Mouse (Mus musculus) liver, embryonic 13.5 days (tissue): ENCODE measurements at regions not wholly inside any gene's neighbourhood (a gene's known extent, or its start where the extent isn't known, plus 50 kb on each side); places are given as distances from the start of the nearest gene placed in this dataset.

Experiments used
- ATAC-seq: fragments of 200-750 bp; cut with Nextera tagmentation; 2 replicates; pipeline ENCODE4 v1.8.0; 2017; ENCODE audit warnings: low read depth, mild to moderate bottlenecking, moderate number of reproducible peaks, moderate library complexity
- DNase-seq: peaks from one replicate; pipeline ENCODE4 v3.0.0; 2022
- H3K27ac ChIP-seq: fragments of 300-500 bp; sonication (generic); 2 replicates; pipeline ENCODE4 v1.5.1; 2015; ENCODE audit warnings: moderate library complexity, mild to moderate bottlenecking, inconsistent platforms
- H3K27me3 ChIP-seq: fragments of 300-500 bp; sonication (generic); 2 replicates; pipeline ENCODE4 v1.6.1; 2015; ENCODE audit warnings: mild to moderate bottlenecking, inconsistent platforms
- H3K36me3 ChIP-seq: fragments of 300-500 bp; sonication (generic); 2 replicates; pipeline ENCODE4 v1.6.1; 2015; ENCODE audit warnings: mild to moderate bottlenecking, inconsistent platforms
- H3K4me1 ChIP-seq: fragments of 300-500 bp; sonication (generic); replicated peaks from 2 replicates; pipeline ENCODE4 v1.6.1; 2015; ENCODE audit warnings: inconsistent platforms
- H3K4me2 ChIP-seq: fragments of 300-500 bp; sonication (generic); 2 replicates; pipeline ENCODE4 v1.6.1; 2015; ENCODE audit warnings: inconsistent platforms, mild to moderate bottlenecking, moderate library complexity
- H3K4me3 ChIP-seq: fragments of 300-500 bp; sonication (generic); replicated peaks from 2 replicates; pipeline ENCODE4 v1.5.1; 2015; ENCODE audit warnings: mild to moderate bottlenecking, inconsistent platforms
- H3K9ac ChIP-seq: fragments of 300-500 bp; sonication (generic); 2 replicates; pipeline ENCODE4 v1.6.1; 2015; ENCODE audit warnings: mild to moderate bottlenecking, inconsistent platforms
- H3K9me3 ChIP-seq: fragments of 300-500 bp; sonication (generic); replicated peaks from 2 replicates; pipeline ENCODE4 v1.6.1; 2016; ENCODE audit warnings: inconsistent platforms
- WGBS: fragments of 180-500 bp; shearing (Covaris S2); methylation state at CpG from one replicate; pipeline ENCODE4 v1.1.7; 2015; ENCODE audit not compliant: insufficient replicate concordance; 5-methylcytosine and 5-hydroxymethylcytosine counted together

DNA sequence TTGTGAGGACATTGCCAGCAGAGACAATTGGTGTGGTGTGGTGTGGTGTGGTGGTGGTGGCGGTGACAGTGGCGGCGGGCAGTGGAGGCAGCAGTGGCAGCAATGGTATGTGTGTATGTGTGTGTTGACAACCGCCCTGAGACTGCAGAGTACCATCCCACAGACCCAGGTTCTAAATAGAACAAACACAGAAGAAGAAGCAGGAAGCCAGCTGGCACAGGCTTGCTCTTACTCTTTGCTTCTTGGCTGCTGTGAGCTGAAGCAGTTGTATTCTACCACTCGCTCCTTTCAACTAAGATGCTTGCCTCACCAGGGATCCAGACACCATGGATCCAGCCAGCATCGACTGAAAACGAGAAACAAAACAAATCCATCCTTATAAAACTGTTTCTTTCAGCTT lies 334.2 kb downstream of the Adgrl2 start:
- Histone ChIP-seq H3K4me3 (no peak overlapping the region), H3K27ac (no peak overlapping the region), H3K9me3 (no peaks in the 10 kb centered on the region), H3K36me3 (no peaks in the 10 kb centered on the region), H3K9ac (no peak overlapping the region), H3K4me2 (no peak overlapping the region), H3K4me1 (no peaks in the 10 kb centered on the region), H3K27me3 (no peaks in the 10 kb centered on the region)
- no peak for ATAC-seq
- WGBS = 73% methylated on average over 7 of the region's 7 CpGs
- DNase-seq = no peak

DNA sequence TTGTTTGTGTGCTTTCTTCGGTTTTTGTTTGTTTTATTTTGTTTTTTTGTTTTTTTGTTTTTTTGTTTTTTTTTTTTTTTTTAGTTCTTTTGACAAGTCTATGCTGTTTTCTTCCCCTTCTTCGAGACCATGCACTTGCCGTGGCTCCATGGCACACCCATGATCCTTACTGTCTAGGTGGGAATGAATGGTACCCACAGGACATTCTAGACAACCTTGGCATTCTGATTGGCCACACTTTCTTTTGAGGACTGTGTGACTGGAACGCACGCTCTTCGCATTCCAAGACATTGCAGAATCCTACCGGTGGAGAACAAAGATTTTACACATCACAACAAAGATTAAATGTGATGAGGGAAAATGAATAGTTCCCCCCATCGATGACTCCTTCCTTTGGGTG lies 340.1 kb downstream of the Adgrl2 start:
- Histone ChIP-seq H3K4me3 (no peak overlapping the region), H3K4me1 (no peaks in the 10 kb centered on the region), H3K4me2 (no peak overlapping the region), H3K9ac (no peak overlapping the region), H3K27ac (no peak overlapping the region), H3K9me3 (no peaks in the 10 kb centered on the region), H3K27me3 (no peaks in the 10 kb centered on the region), H3K36me3 (no peaks in the 10 kb centered on the region)
- WGBS = 79% methylated on average over 8 of the region's 8 CpGs
- no peak for ATAC-seq
- DNase-seq = no peak

DNA sequence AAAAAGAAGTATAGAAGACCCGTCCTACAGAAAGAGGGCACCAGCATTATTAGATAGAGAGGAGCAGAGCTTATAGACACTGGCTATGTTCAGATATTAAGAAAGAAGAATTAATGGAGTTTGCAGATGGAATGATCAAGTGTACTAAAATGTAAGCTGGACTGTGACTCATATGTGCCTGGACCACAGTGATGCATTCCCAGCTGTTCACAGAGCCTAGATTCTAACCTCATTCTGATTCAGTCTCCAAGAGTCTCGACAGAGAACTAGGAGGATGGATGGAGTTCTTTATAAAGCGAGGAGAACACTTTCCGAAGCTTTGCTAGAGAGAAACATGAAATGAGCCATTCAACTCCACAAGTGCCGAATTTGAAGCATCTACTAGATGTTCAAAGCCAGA lies 345.4 kb downstream of the Adgrl2 start:
- no peak overlapping the region for H3K9ac ChIP-seq
- no peaks in the 10 kb centered on the region for H3K27me3 ChIP-seq
- no peaks in the 10 kb centered on the region for H3K4me1 ChIP-seq
- no peak overlapping the region for H3K4me3 ChIP-seq
- no peak overlapping the region for H3K27ac ChIP-seq
- no peak for DNase-seq
- H3K4me2 ChIP-seq = no peak overlapping the region
- H3K36me3 ChIP-seq = no peaks in the 10 kb centered on the region
- 0 out of 2 replicates have a peak, but pooled peaks cover 3% of the 10 kb centered on the region for H3K9me3 ChIP-seq
- ATAC-seq = no peak
- WGBS = 64% methylated on average over 5 of the region's 5 CpGs

DNA sequence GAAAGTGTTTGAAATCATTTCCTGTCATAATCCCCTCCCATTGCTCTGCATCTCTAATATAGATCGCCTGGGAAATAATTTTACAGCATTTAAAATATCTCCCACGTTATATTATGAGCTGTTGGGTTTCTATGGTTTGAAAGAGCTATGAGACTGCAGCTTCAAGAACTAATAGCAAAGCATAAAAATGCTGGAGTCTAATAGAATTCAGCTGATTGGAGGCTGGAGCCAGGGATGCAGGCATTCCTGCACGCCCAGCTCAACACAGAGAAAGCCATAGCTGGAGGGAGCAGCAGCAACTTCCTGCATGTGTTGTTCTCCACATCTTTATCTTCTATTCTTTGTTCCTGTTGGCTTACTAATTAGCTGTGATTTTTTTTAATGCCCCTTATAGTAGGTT lies 348.8 kb downstream of the Adgrl2 start:
- Histone ChIP-seq H3K9ac (no peak overlapping the region), H3K4me3 (no peak overlapping the region), H3K36me3 (no peaks in the 10 kb centered on the region), H3K27ac (no peak overlapping the region), H3K4me1 (no peaks in the 10 kb centered on the region), H3K9me3 (0 out of 2 replicates have a peak, but pooled peaks cover 3% of the 10 kb centered on the region), H3K27me3 (no peaks in the 10 kb centered on the region), H3K4me2 (no peak overlapping the region)
- DNase-seq (no peak), ATAC-seq (no peak)
- WGBS = 66% methylated on average over 3 of the region's 3 CpGs

DNA sequence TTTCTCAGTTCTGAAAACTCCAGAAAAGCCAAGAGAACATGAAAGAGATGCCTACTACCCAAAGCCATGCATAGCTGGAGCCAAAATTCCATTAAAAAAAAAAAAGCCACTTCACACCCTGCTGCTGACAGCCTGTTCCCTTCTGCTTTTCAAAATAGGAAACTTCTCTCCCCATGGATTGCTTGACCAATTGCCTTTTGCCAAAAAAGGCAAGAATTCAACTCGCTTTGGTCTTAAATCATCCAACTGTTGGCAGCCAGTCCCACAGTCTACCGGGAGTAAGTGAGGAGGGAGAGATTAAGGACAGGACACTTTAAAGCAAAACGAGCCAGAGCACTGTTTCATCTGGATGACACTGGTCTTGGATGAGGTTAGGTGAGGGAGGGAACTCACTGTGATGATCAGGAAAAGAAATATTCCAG lies 349.7 kb downstream of the Adgrl2 start:
- Histone ChIP-seq H3K27ac (no peak overlapping the region), H3K9me3 (0 out of 2 replicates have a peak, but pooled peaks cover 3% of the 10 kb centered on the region), H3K27me3 (no peaks in the 10 kb centered on the region), H3K4me1 (no peaks in the 10 kb centered on the region), H3K4me3 (no peak overlapping the region), H3K9ac (no peak overlapping the region), H3K36me3 (no peaks in the 10 kb centered on the region), H3K4me2 (no peak overlapping the region)
- no peak for ATAC-seq
- 36% methylated on average over 3 of the region's 3 CpGs for WGBS
- DNase-seq = no peak

DNA sequence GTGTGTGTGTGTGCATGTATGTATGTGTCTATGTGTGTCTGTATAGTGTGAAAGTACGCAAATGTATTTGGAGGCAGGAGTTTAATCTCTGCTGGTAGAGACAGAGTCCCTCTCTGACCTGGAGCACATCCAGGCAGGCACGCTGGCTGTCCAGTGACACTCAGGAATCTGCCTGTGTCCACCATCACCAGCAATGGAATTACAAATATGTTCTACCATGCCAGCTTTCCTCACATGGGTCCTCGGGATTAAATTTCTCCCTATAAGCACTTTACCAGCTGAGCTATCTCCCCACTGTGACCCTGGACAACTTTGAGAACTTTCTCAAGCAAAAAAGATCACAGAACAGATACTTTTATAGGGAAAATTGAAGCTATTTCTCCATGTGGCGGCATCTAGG lies 355.3 kb downstream of the Adgrl2 start:
- Histone ChIP-seq H3K4me3 (no peak overlapping the region), H3K27me3 (no peaks in the 10 kb centered on the region), H3K4me2 (no peak overlapping the region), H3K9me3 (0 out of 2 replicates have a peak, but pooled peaks cover 1% of the 10 kb centered on the region), H3K36me3 (no peaks in the 10 kb centered on the region), H3K4me1 (no peaks in the 10 kb centered on the region), H3K9ac (no peak overlapping the region), H3K27ac (no peak overlapping the region)
- DNase-seq (no peak), ATAC-seq (no peak)
- WGBS = 61% methylated on average over 4 of the region's 4 CpGs

DNA sequence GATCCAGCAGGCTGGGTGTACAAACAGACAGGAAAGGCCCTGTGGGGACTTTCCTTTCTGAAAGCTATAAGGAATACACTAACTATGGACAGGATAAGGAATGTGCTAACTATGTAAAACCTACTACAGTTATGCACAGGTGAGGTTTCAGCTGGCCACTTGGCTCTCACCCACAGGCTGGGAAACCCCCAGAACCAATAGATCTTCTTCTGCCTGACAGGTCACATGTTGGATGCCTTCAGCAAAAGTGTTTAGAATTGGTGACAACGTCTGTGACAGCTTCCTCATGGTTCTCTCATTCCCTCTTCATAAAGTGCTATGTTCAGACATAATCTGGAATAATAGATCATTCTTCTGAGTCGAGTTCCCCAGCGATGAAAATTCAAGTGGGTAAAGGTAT lies 356.0 kb downstream of the Adgrl2 start:
- no peak for DNase-seq
- H3K9ac ChIP-seq = no peak overlapping the region
- no peaks in the 10 kb centered on the region for H3K9me3 ChIP-seq
- WGBS = 47% methylated on average over 3 of the region's 3 CpGs
- H3K4me1 ChIP-seq = no peaks in the 10 kb centered on the region
- H3K36me3 ChIP-seq = no peaks in the 10 kb centered on the region
- ATAC-seq = no peak
- H3K4me2 ChIP-seq = no peak overlapping the region
- no peak overlapping the region for H3K27ac ChIP-seq
- no peak overlapping the region for H3K4me3 ChIP-seq
- H3K27me3 ChIP-seq = no peaks in the 10 kb centered on the region

DNA sequence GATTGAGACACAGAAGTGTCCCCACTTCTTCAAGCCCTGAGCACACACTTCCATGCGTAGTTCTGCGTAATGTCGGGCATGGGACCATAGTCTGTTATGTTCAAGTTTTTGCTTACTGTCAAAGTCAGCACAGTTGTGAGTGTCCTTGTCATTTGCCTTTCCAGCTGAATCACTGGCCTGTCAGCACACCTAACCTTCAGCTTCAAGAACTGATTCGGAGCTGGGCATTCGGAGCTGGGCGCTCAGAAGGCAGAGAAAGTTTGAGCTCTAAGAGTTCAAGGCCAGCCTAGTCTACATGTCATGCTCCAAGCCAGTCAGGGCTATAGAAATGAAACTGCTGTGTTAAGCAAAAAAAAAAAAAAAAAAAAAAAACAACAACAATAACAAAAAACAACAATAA lies 357.1 kb downstream of the Adgrl2 start:
- Histone ChIP-seq H3K27ac (no peak overlapping the region), H3K36me3 (no peaks in the 10 kb centered on the region), H3K4me1 (no peaks in the 10 kb centered on the region), H3K27me3 (no peaks in the 10 kb centered on the region), H3K4me3 (no peak overlapping the region), H3K9me3 (no peaks in the 10 kb centered on the region), H3K9ac (no peak overlapping the region), H3K4me2 (no peak overlapping the region)
- ATAC-seq (no peak), DNase-seq (no peak)
- 87% methylated on average over 6 of the region's 6 CpGs for WGBS

DNA sequence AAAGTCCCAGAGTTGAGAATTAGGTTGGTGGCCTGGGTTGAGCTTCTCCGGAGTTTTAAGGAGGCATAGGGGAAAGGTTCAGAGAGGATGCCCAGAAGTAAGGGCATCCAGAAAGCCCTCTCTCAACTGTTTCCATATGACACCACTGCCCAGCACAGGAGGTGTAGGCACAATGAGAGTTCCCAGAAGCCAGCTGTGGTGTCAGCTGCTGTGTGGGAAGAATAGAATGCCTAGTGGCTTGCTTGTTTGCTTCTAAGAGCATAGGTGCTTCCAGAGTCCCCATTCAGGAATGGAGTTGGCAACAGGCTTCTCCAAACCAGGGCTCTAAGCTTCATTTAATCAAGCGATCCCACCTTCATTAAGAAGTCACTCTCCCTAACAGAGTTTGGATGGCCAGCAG lies 357.9 kb downstream of the Adgrl2 start:
- no peak for ATAC-seq
- 69% methylated on average over 2 of the region's 2 CpGs for WGBS
- H3K27me3 ChIP-seq = no peaks in the 10 kb centered on the region

DNA sequence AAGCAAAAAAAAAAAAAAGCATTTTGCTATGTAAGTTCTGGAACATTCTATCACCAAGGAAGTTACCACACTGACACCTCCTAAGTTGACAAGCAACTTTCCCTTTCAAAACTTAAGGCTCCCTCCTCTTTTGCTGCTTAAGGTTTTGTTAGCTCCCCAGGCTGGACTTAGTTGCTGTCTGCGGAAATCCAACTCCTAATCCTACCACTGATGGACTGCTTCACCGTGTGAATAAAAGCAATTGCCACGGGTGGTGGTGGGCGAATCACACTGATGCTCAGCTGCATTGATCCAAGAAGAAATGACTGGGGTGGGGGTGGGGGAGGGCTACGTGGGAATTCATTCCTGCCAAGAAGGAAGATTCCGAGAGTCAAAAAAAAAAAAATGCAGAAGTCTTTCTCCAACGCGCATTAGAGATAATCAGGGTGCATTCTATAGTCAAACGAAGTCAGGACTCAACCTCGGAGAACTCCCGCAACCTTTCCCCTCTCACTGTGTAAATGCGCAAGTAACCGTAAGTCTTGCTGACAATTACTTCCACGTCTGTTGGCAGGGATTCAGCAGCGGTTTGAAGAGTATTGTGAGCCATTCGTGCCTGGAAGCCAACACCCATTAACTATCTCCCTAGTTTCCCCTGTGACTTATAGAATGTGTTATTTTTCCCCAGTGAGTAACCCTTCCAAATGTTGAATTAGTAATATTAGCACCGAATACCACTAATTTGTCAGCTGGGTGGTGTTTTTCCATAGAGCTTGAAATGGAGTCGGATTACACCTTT lies 358.8 kb downstream of the Adgrl2 start:
- ATAC-seq = no peak
- no peaks in the 10 kb centered on the region for H3K4me1 ChIP-seq
- H3K9me3 ChIP-seq = no peaks in the 10 kb centered on the region
- no peaks in the 10 kb centered on the region for H3K27me3 ChIP-seq
- no peak overlapping the region for H3K4me2 ChIP-seq
- H3K27ac ChIP-seq = no peak overlapping the region
- H3K4me3 ChIP-seq = no peak overlapping the region
- WGBS = 67% methylated on average over 18 of the region's 18 CpGs
- H3K9ac ChIP-seq = no peak overlapping the region
- no peaks in the 10 kb centered on the region for H3K36me3 ChIP-seq
- DNase-seq = no peak

More for the DNA sequence above, 357.9 kb downstream of the Adgrl2 start:
- no peaks in the 10 kb centered on the region for H3K36me3 ChIP-seq
- H3K4me2 ChIP-seq = no peak overlapping the region
- H3K9ac ChIP-seq = no peak overlapping the region
- H3K27ac ChIP-seq = no peak overlapping the region
- no peaks in the 10 kb centered on the region for H3K4me1 ChIP-seq
- no peak for DNase-seq
- no peak overlapping the region for H3K4me3 ChIP-seq
- H3K9me3 ChIP-seq = no peaks in the 10 kb centered on the region

DNA sequence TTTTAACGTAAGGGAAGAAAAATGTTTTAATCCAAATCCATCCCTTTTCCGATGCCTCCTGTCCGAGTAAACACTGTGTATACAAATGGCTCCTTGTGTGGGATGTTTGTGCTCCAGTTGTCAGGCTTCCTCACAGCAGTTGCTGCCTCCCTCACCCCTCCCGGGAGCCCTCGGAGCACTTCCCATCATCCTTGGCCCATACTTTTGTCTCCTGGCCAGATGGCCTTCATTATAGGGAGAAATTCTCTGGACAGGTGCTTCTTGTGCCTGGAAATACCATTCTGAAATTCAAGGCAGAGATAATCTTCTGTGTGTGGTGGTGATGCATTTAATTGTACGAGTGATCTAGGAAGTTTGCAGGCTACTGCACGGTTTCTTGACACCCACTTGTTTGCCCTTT lies 359.5 kb downstream of the Adgrl2 start:
- no peak overlapping the region for H3K9ac ChIP-seq
- no peaks in the 10 kb centered on the region for H3K36me3 ChIP-seq
- no peak overlapping the region for H3K4me2 ChIP-seq
- H3K9me3 ChIP-seq = no peaks in the 10 kb centered on the region
- H3K27me3 ChIP-seq = no peaks in the 10 kb centered on the region
- no peaks in the 10 kb centered on the region for H3K4me1 ChIP-seq
- ATAC-seq (no peak), DNase-seq (no peak)
- no peak overlapping the region for H3K27ac ChIP-seq
- 68% methylated on average over 7 of the region's 7 CpGs for WGBS
- H3K4me3 ChIP-seq = no peak overlapping the region

DNA sequence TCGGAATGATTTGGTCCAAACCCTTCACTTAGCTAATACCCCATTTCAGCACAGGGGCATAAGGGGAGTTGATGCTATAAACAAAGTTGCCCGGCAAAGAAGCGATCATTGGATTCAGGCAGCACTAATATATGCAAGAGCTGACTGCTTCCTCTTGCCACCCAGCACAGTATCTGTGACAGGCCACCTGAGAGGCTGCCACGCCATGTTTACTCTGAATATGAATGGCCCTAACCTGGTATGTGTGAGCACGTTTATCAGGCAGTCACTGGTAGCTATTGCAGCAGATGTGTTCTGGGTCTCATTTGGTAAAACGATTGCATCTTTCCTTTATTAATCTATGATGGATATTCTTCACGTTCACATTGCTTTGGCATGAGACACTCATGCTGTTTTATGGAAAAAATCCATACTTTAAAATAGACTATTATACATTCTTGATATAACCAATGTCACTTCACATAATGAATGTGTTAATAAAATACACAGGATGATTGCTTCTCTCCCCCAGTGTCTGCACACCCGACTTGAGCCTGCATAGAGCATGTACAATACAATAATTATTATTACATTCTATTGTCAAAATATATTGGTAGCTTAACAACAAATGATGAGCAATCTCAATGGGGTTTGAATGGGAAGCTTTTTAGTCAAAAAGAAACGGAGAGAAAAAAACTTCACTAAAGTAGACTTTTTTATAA lies 375.2 kb downstream of the Adgrl2 start:
- Histone ChIP-seq H3K27me3 (no peaks in the 10 kb centered on the region), H3K9me3 (no peaks in the 10 kb centered on the region), H3K4me1 (no peaks in the 10 kb centered on the region), H3K4me3 (no peak overlapping the region), H3K4me2 (no peak overlapping the region), H3K36me3 (no peaks in the 10 kb centered on the region), H3K27ac (no peak overlapping the region), H3K9ac (no peak overlapping the region)
- DNase-seq = no peak
- ATAC-seq = no peak
- WGBS = 62% methylated on average over 9 of the region's 9 CpGs
